Mouse (Mus musculus): ENCODE data around the gene Sri. TPM values are rescaled to one million over a fixed set of nuclear protein-coding genes. Genes with fewer than 3 reads are reported as not detected.
"Not testable (repeated sequence)": the region's sequence is repeated elsewhere in the genome, so short reads cannot be mapped to it uniquely, and the experiment has no call there.

Gene Sri
- total RNA-seq (2021) = 100 to 1,000 TPM in 1 of 2 experiments, 10 to 100 TPM in 1; 98.2 to 112 TPM
- long read RNA-seq, experiment 1, transcript Sri-205 (8 exons, 2,251 nt) = major isoform, 93 of 105 reads
- long read RNA-seq, experiment 1, partial matches to known transcripts = 3 of 105 reads
- long read RNA-seq, experiment 1, other reads (novel, unspliced or antisense) = 7 of 105 reads
- long read RNA-seq, experiment 2, transcript Sri-205 (8 exons, 2,251 nt) = major isoform, 35 of 44 reads
- long read RNA-seq, experiment 2, partial matches to known transcripts = 4 of 44 reads
- long read RNA-seq, experiment 2, other reads (novel, unspliced or antisense) = 3 of 44 reads

DNA sequence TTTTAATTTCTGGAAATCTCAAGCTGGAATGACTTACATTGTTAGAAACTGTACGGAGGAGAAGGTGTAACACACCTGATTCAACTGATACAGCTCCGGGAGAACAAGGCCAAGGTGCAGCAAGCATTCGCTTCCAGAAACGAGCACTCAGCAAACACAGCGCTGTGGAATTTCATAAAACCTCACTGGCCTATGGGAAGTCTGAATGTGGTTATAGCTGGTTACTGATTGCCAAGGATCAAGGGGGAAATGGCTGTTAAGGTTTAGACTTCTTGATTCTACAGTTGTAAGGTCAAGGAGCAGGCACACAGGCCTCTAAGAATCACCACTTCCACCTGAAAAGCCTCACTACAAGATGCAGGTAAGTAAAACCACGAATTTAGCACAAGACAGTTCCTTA, at the start of gene Sri:
Sri (plus strand) TSS at position 224 of the 400 bp plus-strand sequence.
- DNase-seq = no peak

DNA sequence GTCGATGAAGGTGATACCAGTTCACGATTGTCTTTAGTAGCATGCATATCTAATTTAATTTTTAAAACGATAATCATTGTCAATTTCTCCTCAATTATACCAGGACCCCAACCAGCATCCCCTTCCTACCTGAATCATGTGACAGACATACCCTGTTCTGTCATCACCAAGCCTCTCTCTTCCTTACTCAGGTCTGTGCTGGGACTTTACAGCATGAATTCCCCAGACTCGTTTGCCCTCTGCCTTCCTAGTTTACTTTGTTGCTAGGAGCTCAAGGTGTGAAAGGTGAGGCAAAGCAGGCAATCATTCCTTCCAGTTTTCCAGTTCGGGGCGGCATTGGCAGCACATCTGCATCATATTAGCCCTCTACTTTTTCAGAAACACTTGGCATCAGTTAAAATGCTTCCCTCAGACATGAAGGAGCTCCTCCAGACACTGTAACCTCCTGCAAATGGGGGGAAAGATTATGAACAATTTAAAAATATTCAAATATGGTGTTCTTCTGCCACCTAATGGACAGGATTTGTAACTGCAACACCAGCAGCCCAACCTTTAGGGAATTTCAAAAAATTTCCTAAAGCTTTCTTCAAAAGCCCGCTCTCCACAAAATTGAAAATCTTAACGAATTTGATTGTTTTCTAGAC, 49.4 kb upstream of the Sri start:
- DNase-seq = no peak

GRCm38 (mm10) chr5:7997086-7997485, 48.8 kb upstream of the Sri start:
- DNase-seq = no peak

DNA sequence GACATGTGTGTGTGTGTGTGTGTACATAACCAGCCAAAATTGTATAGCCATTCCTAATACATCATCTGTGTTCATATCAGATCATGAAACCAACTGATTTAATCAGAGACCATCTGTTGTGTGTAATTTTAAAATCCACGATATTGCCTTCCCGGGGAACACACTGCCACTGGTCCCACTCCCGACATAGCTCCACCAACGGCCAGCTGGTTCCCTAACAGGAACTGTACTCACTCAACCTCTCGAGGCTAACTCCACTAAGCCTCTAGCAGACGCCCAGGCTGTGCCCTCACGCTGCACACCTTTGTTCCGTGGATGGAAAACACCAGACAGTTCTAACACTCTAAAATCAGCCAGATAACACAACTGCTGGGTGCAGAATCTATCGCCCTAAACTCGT, 45.4 kb upstream of the Sri start:
- no peak for DNase-seq

DNA sequence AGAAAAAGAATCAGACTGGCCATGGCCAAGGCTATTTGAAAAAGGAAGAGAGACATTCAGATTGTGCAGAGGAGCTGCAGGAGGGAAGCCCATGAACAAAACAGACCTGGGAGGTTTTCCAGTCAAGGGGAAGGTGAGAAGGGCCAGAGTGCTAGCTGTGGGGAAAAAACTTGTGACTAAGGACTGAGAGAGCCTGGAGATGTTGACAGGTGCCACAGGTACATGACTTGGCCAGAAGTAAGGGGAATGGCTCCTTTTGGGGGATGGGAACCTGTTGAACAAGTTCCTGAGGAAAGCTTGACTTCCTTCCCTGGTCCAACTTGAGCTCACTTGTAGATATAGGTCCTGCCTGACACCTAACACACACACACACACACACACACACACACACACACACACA, 43.1 kb upstream of the Sri start:
- DNase-seq = no peak

DNA sequence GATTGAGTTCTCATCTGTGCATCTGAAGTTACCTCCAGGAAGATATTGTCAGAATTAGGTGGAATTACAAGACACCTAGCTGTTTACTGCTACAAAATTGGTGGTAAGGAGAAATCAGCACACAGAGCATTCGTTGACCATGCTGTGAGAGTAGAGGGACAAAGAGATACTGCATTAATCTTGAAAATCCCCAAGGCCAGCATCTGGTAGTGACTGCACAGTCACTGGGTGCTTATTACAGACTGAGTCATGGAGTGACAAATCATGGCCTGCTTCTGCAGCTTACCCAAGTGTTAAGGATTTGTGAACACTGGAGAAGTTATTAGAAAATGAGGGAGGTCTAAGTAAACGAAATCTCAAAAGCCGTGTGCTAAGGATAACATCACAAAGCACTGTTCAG, 32.6 kb upstream of the Sri start:
- peak; percentile 12 to 20 for DNase-seq

GRCm38 (mm10) chr5:8034596-8034995, 11.3 kb upstream of the Sri start:
- DNase-seq = not testable (repeated sequence)

GRCm38 (mm10) chr5:8053827-8054226, 7.9 kb downstream of the Sri start:
- DNase-seq = no peak

DNA sequence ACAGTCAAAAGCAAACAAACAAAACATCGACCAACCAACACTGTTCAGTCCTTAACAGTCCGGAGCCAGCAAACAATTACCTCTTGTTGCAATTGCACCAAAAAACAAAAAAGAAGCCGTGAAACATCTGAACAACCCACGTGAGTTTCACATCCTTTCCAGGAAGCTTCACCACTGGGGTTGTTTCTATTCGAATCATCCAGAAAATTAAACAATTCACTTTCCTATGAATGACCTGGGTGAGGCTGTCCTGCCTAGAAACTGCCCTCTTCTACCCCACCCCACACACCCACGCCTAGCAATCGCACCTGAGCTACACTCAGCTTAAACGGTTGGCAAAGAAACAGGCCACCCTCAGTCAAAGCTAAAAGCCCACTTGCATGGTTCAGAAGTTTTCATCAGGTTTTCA, 9.8 kb downstream of the Sri start:
- no peak for DNase-seq

GRCm38 (mm10) chr5:8056141-8057017, 10.5 kb downstream of the Sri start:
- peak; percentile 94 to 95 for DNase-seq

DNA sequence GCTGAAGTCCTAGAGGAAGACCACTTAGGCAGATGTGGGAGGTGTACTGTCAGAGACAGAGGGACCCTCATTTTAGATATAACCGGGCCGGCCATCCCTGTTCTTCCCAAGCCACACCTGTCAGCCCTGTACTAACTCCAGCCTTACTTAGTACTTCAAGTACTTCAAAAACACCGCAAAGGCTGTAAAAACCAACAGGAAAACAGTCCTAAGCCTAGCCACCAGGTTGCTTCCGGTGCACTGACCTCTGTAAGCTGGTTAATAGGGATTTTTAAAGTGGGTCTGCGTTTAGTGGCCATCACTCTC, 11.1 kb downstream of the Sri start:
- DNase-seq = peak in 1 of 2 experiments; percentile 5

GRCm38 (mm10) chr5:8058056-8058455, 12.2 kb downstream of the Sri start:
- no peak for DNase-seq

- no peak for DNase-seq
These were observed 16.6 kb downstream of the Sri start for GRCm38 (mm10) chr5:8062469-8062868.

GRCm38 (mm10) chr5:8063207-8063606, 17.3 kb downstream of the Sri start:
- no peak for DNase-seq

GRCm38 (mm10) chr5:8073406-8073805, 27.5 kb downstream of the Sri start:
- no peak for DNase-seq

DNA sequence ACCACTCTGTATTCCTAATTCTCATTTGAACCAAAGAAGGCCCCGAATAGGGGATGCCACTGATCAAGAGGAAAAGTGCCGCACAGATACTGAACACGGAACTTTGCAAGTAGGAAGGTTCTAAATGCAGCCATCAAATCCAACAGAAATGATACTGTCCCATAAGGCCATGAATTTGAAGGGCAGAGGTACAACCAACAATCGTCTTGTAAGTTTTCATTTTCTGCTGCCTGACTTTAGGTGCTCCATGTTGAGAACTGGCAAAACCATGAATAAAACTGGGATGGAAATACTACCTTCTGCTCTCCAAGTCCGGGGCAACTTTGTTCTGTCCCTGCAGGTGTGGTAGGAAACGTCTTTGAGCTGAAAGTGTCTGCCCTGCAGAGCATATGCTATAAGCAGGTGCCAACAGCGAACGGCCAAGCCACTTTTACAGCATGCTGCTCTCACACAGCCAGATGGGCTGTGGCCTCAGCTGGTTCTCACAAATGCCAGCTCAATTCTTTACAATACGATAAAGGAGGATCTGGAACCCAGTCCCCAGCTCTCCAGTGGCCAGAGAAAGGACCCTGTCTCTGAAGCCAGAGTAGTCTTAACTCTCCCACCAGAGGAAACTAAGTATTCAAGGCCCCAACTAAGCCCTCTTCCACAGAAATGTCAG, 28.2 kb downstream of the Sri start:
- DNase-seq = no peak

DNA sequence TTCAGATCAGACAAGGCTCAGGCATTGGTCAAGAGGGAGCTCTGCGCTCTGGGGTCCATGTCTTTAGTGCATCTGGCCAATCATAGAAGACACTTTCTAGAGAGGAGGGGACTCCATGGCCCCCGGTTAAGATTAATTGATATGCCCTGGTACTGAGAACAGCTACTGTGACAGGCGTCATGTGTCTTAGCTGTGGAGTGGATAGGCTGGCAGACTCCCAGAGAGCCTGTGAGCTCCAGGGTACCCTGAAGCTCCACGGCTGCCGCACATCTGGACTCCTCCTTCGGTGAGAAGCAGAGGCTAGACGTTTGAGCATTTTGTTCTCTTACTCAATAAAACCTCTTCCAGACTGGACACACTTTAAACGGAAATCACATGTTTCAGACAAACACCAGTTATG, 31.6 kb downstream of the Sri start:
- DNase-seq = no peak

GRCm38 (mm10) chr5:8082800-8083509, 37.1 kb downstream of the Sri start:
- DNase-seq = no peak

GRCm38 (mm10) chr5:8085661-8086060, 39.8 kb downstream of the Sri start:
- DNase-seq = no peak

- no peak for DNase-seq
These were observed 42.3 kb downstream of the Sri start for GRCm38 (mm10) chr5:8088147-8088546.

DNA sequence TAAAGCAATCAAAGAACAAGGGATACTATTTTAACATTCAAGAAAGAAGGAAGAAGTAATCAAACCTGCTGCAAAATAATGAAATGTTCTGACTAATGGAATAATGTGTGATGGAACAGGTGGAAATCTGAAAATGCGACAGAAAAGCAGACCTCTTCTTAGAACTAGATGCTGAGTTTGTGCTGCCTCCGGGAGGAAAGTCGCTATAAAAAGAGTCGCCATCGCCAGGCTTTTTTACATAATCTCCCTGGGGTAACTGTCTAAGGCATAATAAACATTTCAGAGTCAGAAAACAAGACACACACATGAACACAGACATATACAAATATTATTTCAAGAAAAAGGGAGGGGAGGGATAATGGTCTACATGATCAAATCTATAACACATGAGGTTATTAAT, 49.0 kb downstream of the Sri start:
- DNase-seq = no peak

- DNase-seq = no peak
These were observed 49.8 kb downstream of the Sri start for GRCm38 (mm10) chr5:8095689-8096088.
